Mouse (Mus musculus): Measurements from ENCODE around the gene Csmd2. TPM values are rescaled to one million over a fixed set of nuclear protein-coding genes. Genes with fewer than 3 reads are reported as not detected.

Csmd2 gene
- polyA plus RNA-seq, 1 experiment, result 0.07 TPM

DNA sequence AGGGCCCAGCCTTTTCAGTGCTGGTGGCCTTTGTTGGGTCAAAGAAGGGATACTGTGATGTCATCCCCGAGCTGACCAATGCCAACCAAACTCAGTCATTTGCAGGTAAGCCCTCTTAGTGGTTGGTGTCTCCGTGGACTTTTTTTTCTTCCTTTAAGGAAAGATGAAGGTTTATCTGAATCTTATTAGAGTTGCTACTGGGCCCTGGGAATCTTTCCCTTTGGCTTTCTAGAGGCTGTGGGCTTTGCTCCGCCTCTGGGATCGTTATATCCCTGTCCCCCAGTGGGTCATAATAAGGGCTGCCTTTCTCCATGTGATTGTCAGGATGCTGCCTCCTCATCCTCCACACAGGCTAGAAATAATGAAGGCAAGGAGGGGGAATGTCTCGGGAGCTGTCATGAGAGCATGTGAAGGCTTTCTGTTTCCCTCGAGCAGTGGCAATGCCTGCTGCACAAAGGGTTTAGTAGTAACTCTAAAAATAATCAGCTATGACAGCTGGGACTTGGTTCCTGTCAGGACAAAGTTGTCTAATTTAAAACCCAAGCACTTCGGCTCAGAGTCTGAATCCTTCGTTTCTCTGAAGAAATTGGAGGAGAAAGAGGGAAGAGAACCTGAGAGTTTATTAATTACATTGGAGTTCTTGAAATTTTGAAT lies 273.4 kb downstream of the Csmd2 start, which contains the start of gene Hmgb4:
Hmgb4 (minus strand) TSS at position 51 of the 654 bp plus-strand sequence.
- no peak for DNase-seq (ENCODE audit: low read depth in 1 of 2, low spot score in 2 of 2)
- Histone ChIP-seq H3K4me3 (ENCODE audit: extremely low read depth, insufficient read depth, insufficient read length) (no peak within 1 kb of the TSS), H3K27me3 (ENCODE audit: control insufficient read depth, insufficient read depth, low read length) (no peaks in the 10 kb centered on the region), H3K36me3 (ENCODE audit: control insufficient read depth, insufficient read depth, low read length) (no peaks in the 10 kb centered on the region), H3K27ac (ENCODE audit: insufficient read depth, low read length) (no peak within 1 kb of the TSS), H3K4me1 (ENCODE audit: control insufficient read depth, insufficient read depth, insufficient read length) (no peaks in the 10 kb centered on the region)
- WGBS, result 73% methylated on average over 8 of the region's 8 CpGs
- TF ChIP-seq POLR2A (IDR thresholded peaks at IDR 0.05; ENCODE audit: low read depth, low read length), result no peak
- TF ChIP-seq CTCF (IDR thresholded peaks at IDR 0.05; ENCODE audit: extremely low read depth, insufficient read depth, insufficient read length, insufficient replicate concordance), result no peak

DNA sequence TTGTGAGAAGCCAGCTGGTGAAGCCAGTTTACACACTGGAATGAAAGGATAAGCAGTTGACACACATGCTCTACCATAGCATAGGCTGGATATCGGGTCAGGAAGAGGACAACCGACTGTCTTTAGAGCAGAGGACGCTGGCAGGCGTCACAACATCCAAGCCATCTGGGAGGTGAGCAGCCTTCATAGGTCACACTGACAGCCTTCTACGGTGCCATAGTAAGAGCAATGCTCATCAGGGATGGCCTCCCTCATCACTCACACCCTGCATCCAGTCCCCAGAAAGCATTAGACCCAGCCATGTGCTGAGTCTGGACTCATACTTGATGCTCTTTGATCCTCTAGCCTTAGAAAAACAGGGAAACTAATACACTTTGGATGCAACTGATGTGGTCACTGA lies 276.8 kb downstream of the Csmd2 start:
- no peak overlapping the region for H3K4me3 ChIP-seq (ENCODE audit: extremely low read depth, insufficient read depth, insufficient read length)
- no peaks in the 10 kb centered on the region for H3K4me1 ChIP-seq (ENCODE audit: control insufficient read depth, insufficient read depth, insufficient read length)
- no peaks in the 10 kb centered on the region for H3K36me3 ChIP-seq (ENCODE audit: control insufficient read depth, insufficient read depth, low read length)
- 89% methylated on average over 5 of the region's 5 CpGs for WGBS
- no peak overlapping the region for H3K27ac ChIP-seq (ENCODE audit: insufficient read depth, low read length)
- TF ChIP-seq POLR2A (IDR thresholded peaks at IDR 0.05; ENCODE audit: low read depth, low read length), result no peak
- TF ChIP-seq CTCF (IDR thresholded peaks at IDR 0.05; ENCODE audit: extremely low read depth, insufficient read depth, insufficient read length, insufficient replicate concordance), result no peak
- no peaks in the 10 kb centered on the region for H3K27me3 ChIP-seq (ENCODE audit: control insufficient read depth, insufficient read depth, low read length)
- DNase-seq (ENCODE audit: low read depth in 1 of 2, low spot score in 2 of 2), result no peak

- Histone ChIP-seq H3K36me3 (ENCODE audit: control insufficient read depth, insufficient read depth, low read length) (no peaks in the 10 kb centered on the region), H3K27ac (ENCODE audit: insufficient read depth, low read length) (no peak overlapping the region), H3K4me3 (ENCODE audit: extremely low read depth, insufficient read depth, insufficient read length) (no peak overlapping the region), H3K4me1 (ENCODE audit: control insufficient read depth, insufficient read depth, insufficient read length) (no peaks in the 10 kb centered on the region), H3K27me3 (ENCODE audit: control insufficient read depth, insufficient read depth, low read length) (no peaks in the 10 kb centered on the region)
- no peak for TF ChIP-seq POLR2A (IDR thresholded peaks at IDR 0.05; ENCODE audit: low read depth, low read length)
- no peak for TF ChIP-seq CTCF (IDR thresholded peaks at IDR 0.05; ENCODE audit: extremely low read depth, insufficient read depth, insufficient read length, insufficient replicate concordance)
- 82% methylated on average over 3 of the region's 3 CpGs for whole genome bisulfite sequencing
- no peak for DNase-seq (ENCODE audit: low read depth in 1 of 2, low spot score in 2 of 2)
Observed at GRCm38 (mm10) chr4:128265341-128265740, 277.7 kb downstream of the Csmd2 start.

- H3K4me1 ChIP-seq (ENCODE audit: control insufficient read depth, insufficient read depth, insufficient read length), result no peaks in the 10 kb centered on the region
- no peaks in the 10 kb centered on the region for H3K36me3 ChIP-seq (ENCODE audit: control insufficient read depth, insufficient read depth, low read length)
- TF ChIP-seq CTCF (IDR thresholded peaks at IDR 0.05; ENCODE audit: extremely low read depth, insufficient read depth, insufficient read length, insufficient replicate concordance) (no peak), POLR2A (IDR thresholded peaks at IDR 0.05; ENCODE audit: low read depth, low read length) (no peak)
- WGBS, result 86% methylated on average over 9 of the region's 9 CpGs
- no peak for DNase-seq (ENCODE audit: low read depth in 1 of 2, low spot score in 2 of 2)
- H3K27me3 ChIP-seq (ENCODE audit: control insufficient read depth, insufficient read depth, low read length), result no peaks in the 10 kb centered on the region
- no peak overlapping the region for H3K4me3 ChIP-seq (ENCODE audit: extremely low read depth, insufficient read depth, insufficient read length)
- no peak overlapping the region for H3K27ac ChIP-seq (ENCODE audit: insufficient read depth, low read length)
Observed at GRCm38 (mm10) chr4:128269261-128269875, 281.7 kb downstream of the Csmd2 start.

DNA sequence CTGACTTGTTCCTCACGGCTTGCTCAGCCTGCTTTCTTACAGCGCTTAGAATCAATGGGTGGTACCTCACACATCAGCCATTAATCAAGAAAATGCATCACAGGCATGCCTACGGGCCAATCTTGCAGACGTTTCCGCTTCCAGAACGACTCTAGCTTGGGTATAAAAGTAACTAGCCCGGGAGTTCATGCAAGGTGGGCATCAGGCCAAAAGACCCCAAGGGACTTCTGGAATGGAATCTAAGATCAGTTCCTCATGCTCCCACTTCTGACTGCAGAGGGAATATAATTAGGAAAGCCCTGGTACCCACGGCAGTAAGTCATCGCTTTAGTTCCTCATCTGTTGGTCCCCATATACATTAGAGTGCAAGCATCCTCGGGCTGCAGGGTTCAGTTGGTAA lies 282.5 kb downstream of the Csmd2 start:
- Histone ChIP-seq H3K27ac (ENCODE audit: insufficient read depth, low read length) (no peak overlapping the region), H3K4me3 (ENCODE audit: extremely low read depth, insufficient read depth, insufficient read length) (no peak overlapping the region), H3K36me3 (ENCODE audit: control insufficient read depth, insufficient read depth, low read length) (no peaks in the 10 kb centered on the region), H3K27me3 (ENCODE audit: control insufficient read depth, insufficient read depth, low read length) (no peaks in the 10 kb centered on the region), H3K4me1 (ENCODE audit: control insufficient read depth, insufficient read depth, insufficient read length) (no peaks in the 10 kb centered on the region)
- 84% methylated on average over 10 of the region's 10 CpGs for WGBS
- DNase-seq (ENCODE audit: low read depth in 1 of 2, low spot score in 2 of 2), result no peak
- no peak for TF ChIP-seq POLR2A (IDR thresholded peaks at IDR 0.05; ENCODE audit: low read depth, low read length)
- TF ChIP-seq CTCF (IDR thresholded peaks at IDR 0.05; ENCODE audit: extremely low read depth, insufficient read depth, insufficient read length, insufficient replicate concordance), result no peak

GRCm38 (mm10) chr4:128270931-128271330 lies 283.3 kb downstream of the Csmd2 start:
- TF ChIP-seq POLR2A (IDR thresholded peaks at IDR 0.05; ENCODE audit: low read depth, low read length), result no peak
- TF ChIP-seq CTCF (IDR thresholded peaks at IDR 0.05; ENCODE audit: extremely low read depth, insufficient read depth, insufficient read length, insufficient replicate concordance), result no peak
- Histone ChIP-seq H3K27me3 (ENCODE audit: control insufficient read depth, insufficient read depth, low read length) (no peaks in the 10 kb centered on the region), H3K4me1 (ENCODE audit: control insufficient read depth, insufficient read depth, insufficient read length) (no peaks in the 10 kb centered on the region), H3K27ac (ENCODE audit: insufficient read depth, low read length) (no peak overlapping the region), H3K4me3 (ENCODE audit: extremely low read depth, insufficient read depth, insufficient read length) (no peak overlapping the region), H3K36me3 (ENCODE audit: control insufficient read depth, insufficient read depth, low read length) (no peaks in the 10 kb centered on the region)
- WGBS, result 80% methylated on average over 19 of the region's 19 CpGs
- no peak for DNase-seq (ENCODE audit: low read depth in 1 of 2, low spot score in 2 of 2)

DNA sequence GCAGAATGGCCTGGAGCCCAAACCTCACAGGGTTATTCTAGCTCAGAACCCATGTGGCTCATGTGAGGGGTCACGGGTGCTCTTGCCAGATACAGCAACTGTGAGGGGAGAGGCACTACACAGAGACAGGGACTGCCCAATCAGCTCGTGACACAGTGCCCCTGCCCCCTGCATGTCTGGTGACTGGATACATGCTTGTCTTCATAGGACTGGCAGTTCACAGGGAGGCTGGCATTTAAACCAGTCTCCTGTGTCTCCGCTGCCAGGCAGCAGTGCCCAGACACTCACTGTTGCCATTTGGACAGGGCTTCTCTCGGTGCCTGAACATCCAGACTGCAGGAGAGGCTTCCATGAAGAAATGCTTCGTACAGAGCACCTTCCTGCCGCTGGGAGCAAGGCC lies 284.8 kb downstream of the Csmd2 start:
- no peaks in the 10 kb centered on the region for H3K4me1 ChIP-seq (ENCODE audit: control insufficient read depth, insufficient read depth, insufficient read length)
- DNase-seq (ENCODE audit: low read depth in 1 of 2, low spot score in 2 of 2), result no peak
- TF ChIP-seq POLR2A (IDR thresholded peaks at IDR 0.05; ENCODE audit: low read depth, low read length) (no peak), CTCF (IDR thresholded peaks at IDR 0.05; ENCODE audit: extremely low read depth, insufficient read depth, insufficient read length, insufficient replicate concordance) (no peak)

More for the DNA sequence above, 284.8 kb downstream of the Csmd2 start:
- Histone ChIP-seq H3K27me3 (ENCODE audit: control insufficient read depth, insufficient read depth, low read length) (no peaks in the 10 kb centered on the region), H3K4me3 (ENCODE audit: extremely low read depth, insufficient read depth, insufficient read length) (no peak overlapping the region), H3K36me3 (ENCODE audit: control insufficient read depth, insufficient read depth, low read length) (no peaks in the 10 kb centered on the region), H3K27ac (ENCODE audit: insufficient read depth, low read length) (no peak overlapping the region)
- 68% methylated on average over 6 of the region's 6 CpGs for WGBS

Data from spleen, adult 2 months (tissue).